Mouse (Mus musculus) brown adipose tissue, adult 24 weeks (tissue): ENCODE results near the gene Cdk8. TPM values are rescaled to one million over a fixed set of nuclear protein-coding genes. Genes with fewer than 3 reads are reported as not detected.

Source experiments
- H3K27ac ChIP-seq: fragments of 200-500 bp; replicated peaks from 2 replicates; pipeline ENCODE4 v1.5.1; 2012; ENCODE audit warnings: low read depth, mild to moderate bottlenecking, low read length
- H3K4me1 ChIP-seq: fragments of 200-500 bp; 2 replicates; pipeline ENCODE4 v1.6.1; 2012; ENCODE audit warnings: low read length, mixed read lengths; ENCODE audit not compliant: control insufficient read depth, insufficient read depth, insufficient read length
- H3K4me3 ChIP-seq: fragments of 200-500 bp; 2 replicates; pipeline ENCODE4 v1.5.1; 2012; ENCODE audit warnings: low read depth, mild to moderate bottlenecking, low read length, moderate library complexity; ENCODE audit not compliant: insufficient read depth
- polyA plus RNA-seq: library from polyadenylated mRNA; stranded (reverse); fragments of >200 nt; gene quantifications from 2 replicates; pipeline ENCODE4 v1.2.4, GENCODE M21; 2012; ENCODE audit not compliant: missing spikeins, insufficient read depth, insufficient read length

Gene Cdk8
- polyA plus RNA-seq, 1 experiment, result 17.8 TPM

- no peak overlapping the region for H3K27ac ChIP-seq
- no peak overlapping the region for H3K4me3 ChIP-seq
- peaks cover 14% of the 10 kb centered on the region for H3K4me1 ChIP-seq
These were observed 17.7 kb downstream of the Cdk8 start for GRCm38 (mm10) chr5:146248746-146249145.

GRCm38 (mm10) chr5:146250369-146251075, 19.5 kb downstream of the Cdk8 start:
- Histone ChIP-seq H3K4me3 (no peak overlapping the region), H3K27ac (no peak overlapping the region), H3K4me1 (peaks cover 14% of the 10 kb centered on the region)

- Histone ChIP-seq H3K27ac (no peak overlapping the region), H3K4me1 (peaks cover 11% of the 10 kb centered on the region), H3K4me3 (no peak overlapping the region)
These were observed 20.8 kb downstream of the Cdk8 start for GRCm38 (mm10) chr5:146251663-146252429.

GRCm38 (mm10) chr5:146253644-146254043, 22.6 kb downstream of the Cdk8 start:
- Histone ChIP-seq H3K27ac (no peak overlapping the region), H3K4me1 (peaks cover 2% of the 10 kb centered on the region), H3K4me3 (no peak overlapping the region)

- H3K4me3 ChIP-seq, result no peak overlapping the region
- H3K4me1 ChIP-seq, result no peaks in the 10 kb centered on the region
- no peak overlapping the region for H3K27ac ChIP-seq
These were observed 29.0 kb downstream of the Cdk8 start for GRCm38 (mm10) chr5:146260003-146260402.

- no peaks in the 10 kb centered on the region for H3K4me1 ChIP-seq
- no peak overlapping the region for H3K27ac ChIP-seq
- no peak overlapping the region for H3K4me3 ChIP-seq
These were observed 35.0 kb downstream of the Cdk8 start for GRCm38 (mm10) chr5:146265934-146266591.

- no peak overlapping the region for H3K4me3 ChIP-seq
- H3K27ac ChIP-seq, result no peak overlapping the region
- no peaks in the 10 kb centered on the region; the same call in 1 of the 2 replicates for H3K4me1 ChIP-seq
These were observed 36.7 kb downstream of the Cdk8 start for GRCm38 (mm10) chr5:146267776-146268175.

GRCm38 (mm10) chr5:146270593-146270992, 39.6 kb downstream of the Cdk8 start:
- no peak overlapping the region for H3K4me3 ChIP-seq
- H3K27ac ChIP-seq, result no peak overlapping the region
- H3K4me1 ChIP-seq, result no peaks in the 10 kb centered on the region; the same call in 1 of the 2 replicates

GRCm38 (mm10) chr5:146271662-146272061, 40.6 kb downstream of the Cdk8 start:
- no peak overlapping the region for H3K27ac ChIP-seq
- no peaks in the 10 kb centered on the region; the same call in 1 of the 2 replicates for H3K4me1 ChIP-seq
- no peak overlapping the region for H3K4me3 ChIP-seq

GRCm38 (mm10) chr5:146273096-146273495, 42.1 kb downstream of the Cdk8 start:
- no peak overlapping the region for H3K27ac ChIP-seq
- no peaks in the 10 kb centered on the region; the same call in 1 of the 2 replicates for H3K4me1 ChIP-seq
- H3K4me3 ChIP-seq, result no peak overlapping the region

- Histone ChIP-seq H3K4me1 (no peaks in the 10 kb centered on the region; the same call in 1 of the 2 replicates), H3K4me3 (no peak overlapping the region), H3K27ac (no peak overlapping the region)
These were observed 43.5 kb downstream of the Cdk8 start for GRCm38 (mm10) chr5:146274420-146275045.

- Histone ChIP-seq H3K4me3 (no peak overlapping the region), H3K27ac (no peak overlapping the region), H3K4me1 (no peaks in the 10 kb centered on the region)
These were observed 46.5 kb downstream of the Cdk8 start for GRCm38 (mm10) chr5:146277513-146277912.

- Histone ChIP-seq H3K4me3 (no peak overlapping the region), H3K4me1 (no peaks in the 10 kb centered on the region), H3K27ac (no peak overlapping the region)
These were observed 49.0 kb downstream of the Cdk8 start for GRCm38 (mm10) chr5:146280012-146280411.

- Histone ChIP-seq H3K4me3 (no peak overlapping the region), H3K4me1 (no peaks in the 10 kb centered on the region), H3K27ac (no peak overlapping the region)
These were observed 50.3 kb downstream of the Cdk8 start for GRCm38 (mm10) chr5:146281241-146281818.
